Mouse (Mus musculus) bone marrow, adult 2 months (tissue): ENCODE results near the gene Gpr31b. TPM values are rescaled to one million over a fixed set of nuclear protein-coding genes. Genes with fewer than 3 reads are reported as not detected.
"Not testable (repeated sequence)": the region's sequence is repeated elsewhere in the genome, so short reads cannot be mapped to it uniquely, and the experiment has no call there.

ENCODE experiments used
- H3K27ac ChIP-seq: fragments of 200-500 bp; 2 replicates; pipeline ENCODE4 v1.5.1; 2012; ENCODE audit warnings: low read depth, mild to moderate bottlenecking, control low read depth, inconsistent platforms, low read length; ENCODE audit not compliant: control insufficient read depth, poor library complexity, insufficient read depth
- H3K4me1 ChIP-seq: fragments of 200-500 bp; 2 replicates; pipeline ENCODE4 v1.6.1; 2011; ENCODE audit warnings: low read length; ENCODE audit not compliant: control insufficient read depth, insufficient read depth
- H3K4me3 ChIP-seq: fragments of 200-500 bp; replicated peaks from 2 replicates; pipeline ENCODE3; 2011; ENCODE audit warnings: mild to moderate bottlenecking, low read depth, low read length, control low read depth; ENCODE audit not compliant: control insufficient read depth
- CTCF ChIP-seq: fragments of 200-500 bp; IDR thresholded peaks from 2 replicates; pipeline ENCODE4 v1.5.1; 2011; ENCODE audit warnings: low read length, control low read depth; ENCODE audit not compliant: control insufficient read depth, insufficient read depth
- WGBS: fragments of 180-500 bp; shearing (Covaris S2); methylation state at CpG from one replicate; pipeline ENCODE4 v1.1.7; 2018; 5-methylcytosine and 5-hydroxymethylcytosine counted together
- polyA plus RNA-seq: library from polyadenylated mRNA; stranded (reverse); fragments of >200 nt; gene quantifications from 2 replicates; pipeline ENCODE4 v1.2.4, GENCODE M21; 2011; ENCODE audit warnings: low replicate concordance; ENCODE audit not compliant: missing spikeins, insufficient read depth, insufficient read length

Gpr31b gene
- polyA plus RNA-seq, result not detected in 2 replicates

- not testable (repeated sequence) for H3K27ac ChIP-seq, H3K4me1 ChIP-seq, H3K4me3 ChIP-seq
- WGBS, result 32% methylated on average over 2 of the region's 8 CpGs
Observed at GRCm38 (mm10) chr17:13052124-13052813, at the start of gene Gpr31b. Gene Gpr31b (minus strand): TSS chr17:13052296.

DNA sequence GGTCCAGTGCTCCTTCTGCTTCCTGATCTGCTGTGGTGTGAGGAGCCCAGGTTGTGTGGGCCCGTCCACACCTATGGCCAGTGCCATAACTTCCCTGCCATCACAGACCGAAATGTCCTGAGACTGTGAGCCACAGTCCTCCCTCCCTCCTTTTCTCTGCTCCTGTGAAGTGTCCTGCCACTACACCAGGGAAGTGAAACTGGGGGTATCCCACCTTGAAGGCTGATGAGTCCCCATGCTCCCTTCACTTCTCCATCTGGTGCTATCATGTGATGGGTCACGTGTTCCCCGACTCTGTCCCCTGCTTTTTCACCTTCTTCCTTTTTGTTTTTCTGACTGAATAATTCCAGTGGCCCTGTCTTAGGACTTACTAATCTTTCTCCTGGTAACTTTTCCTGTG, 40.9 kb upstream of the Gpr31b start:
- WGBS, result 63% methylated on average over 2 of the region's 4 CpGs
- not testable (repeated sequence) for H3K27ac ChIP-seq, H3K4me3 ChIP-seq, H3K4me1 ChIP-seq

- not testable (repeated sequence) for H3K4me1 ChIP-seq, H3K4me3 ChIP-seq, H3K27ac ChIP-seq
- WGBS, result 58% methylated on average over 8 of the region's 8 CpGs
Observed at GRCm38 (mm10) chr17:13092100-13092764, 40.1 kb upstream of the Gpr31b start.

DNA sequence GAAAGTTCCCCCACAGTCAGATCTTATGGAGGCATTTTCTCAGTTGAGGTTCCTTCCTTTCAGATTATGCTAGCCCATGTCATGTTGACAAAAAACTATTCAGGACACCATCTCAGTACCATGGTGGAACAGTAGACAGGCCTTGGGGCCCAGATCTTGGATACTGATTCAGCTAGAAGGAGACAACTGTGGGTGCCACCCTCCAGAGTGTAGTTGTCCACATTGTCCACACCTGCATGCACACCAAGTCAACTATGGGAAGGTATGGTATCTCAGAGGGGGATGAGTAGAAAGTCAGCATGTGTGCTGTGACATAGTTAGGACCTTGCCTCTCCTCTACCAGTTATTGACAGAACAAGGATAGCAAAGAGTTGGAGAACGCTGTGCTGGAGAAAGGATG, 39.4 kb upstream of the Gpr31b start:
- not testable (repeated sequence) for H3K4me1 ChIP-seq, H3K27ac ChIP-seq, H3K4me3 ChIP-seq
- WGBS, result 80% methylated on average over 1 of the region's 1 CpGs

DNA sequence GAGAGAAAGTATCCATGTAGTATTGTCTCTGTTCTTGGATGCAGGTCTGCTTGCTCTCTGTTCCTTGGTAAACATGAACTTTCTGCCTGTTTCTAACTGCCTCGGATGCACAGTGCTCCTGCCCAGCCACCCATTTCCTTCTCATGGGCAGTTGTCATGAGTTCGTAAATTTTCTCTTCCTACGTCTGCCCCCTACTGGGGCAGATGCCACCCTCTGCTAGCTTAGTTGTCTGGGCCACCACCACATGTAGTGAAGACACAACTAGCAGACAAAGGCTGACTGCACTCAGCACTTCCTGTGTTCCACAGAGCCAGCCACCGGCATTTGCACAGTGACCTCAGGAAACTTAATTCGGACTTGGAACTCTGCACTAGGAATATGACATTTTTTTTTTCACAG, 17.1 kb upstream of the Gpr31b start:
- not testable (repeated sequence) for H3K27ac ChIP-seq, H3K4me3 ChIP-seq, H3K4me1 ChIP-seq
- WGBS, result 5% methylated on average over 5 of the region's 5 CpGs

DNA sequence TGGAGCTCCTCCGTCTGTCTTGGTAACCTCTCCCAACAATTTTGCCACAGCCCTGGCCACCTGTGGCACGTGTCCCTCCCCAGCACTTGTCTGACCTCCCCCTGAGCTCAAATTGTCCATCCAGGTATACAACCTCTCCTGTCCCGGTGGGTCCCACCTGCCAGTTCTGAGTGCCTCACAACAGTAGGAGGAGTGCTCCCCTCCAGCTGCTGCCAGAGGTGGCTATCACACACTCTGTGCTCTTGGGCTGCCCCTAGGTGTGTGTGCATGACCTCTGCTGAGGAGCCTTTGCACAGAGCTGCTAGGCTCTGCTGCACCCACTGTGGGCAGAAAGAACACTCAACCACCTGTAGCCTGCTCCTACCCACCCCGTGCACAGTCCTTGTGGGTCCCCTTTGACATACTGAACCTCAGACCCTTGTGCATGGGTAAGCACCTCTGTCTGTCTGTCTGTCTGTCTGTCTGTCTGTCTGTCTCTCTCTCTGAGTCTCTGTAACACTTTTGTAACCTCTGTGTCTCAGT, 15.8 kb upstream of the Gpr31b start:
- H3K4me1 ChIP-seq, H3K4me3 ChIP-seq, H3K27ac ChIP-seq: not testable (repeated sequence)
- WGBS, result 60% methylated on average over 2 of the region's 4 CpGs

DNA sequence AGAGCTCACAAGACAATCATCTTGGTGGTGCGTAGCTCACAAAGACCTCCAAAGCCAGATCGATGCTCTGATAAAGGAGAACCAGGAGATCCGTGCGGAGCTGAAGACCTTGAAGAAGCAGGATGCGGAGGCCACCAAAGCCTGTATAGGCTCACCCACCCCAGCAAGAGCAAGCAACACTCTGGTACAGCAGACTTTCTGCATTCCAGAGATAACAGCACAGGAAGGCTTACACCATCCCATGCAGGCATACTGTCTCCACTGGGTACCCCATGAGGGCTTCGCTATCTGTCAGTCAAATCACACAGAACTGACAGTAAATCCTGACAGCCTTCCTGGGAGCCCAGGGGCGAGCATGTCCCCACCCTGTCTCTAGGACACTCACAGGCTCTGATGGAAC, 10.8 kb upstream of the Gpr31b start:
- not testable (repeated sequence) for H3K27ac ChIP-seq, H3K4me3 ChIP-seq, H3K4me1 ChIP-seq
- WGBS, result 72% methylated on average over 7 of the region's 7 CpGs

DNA sequence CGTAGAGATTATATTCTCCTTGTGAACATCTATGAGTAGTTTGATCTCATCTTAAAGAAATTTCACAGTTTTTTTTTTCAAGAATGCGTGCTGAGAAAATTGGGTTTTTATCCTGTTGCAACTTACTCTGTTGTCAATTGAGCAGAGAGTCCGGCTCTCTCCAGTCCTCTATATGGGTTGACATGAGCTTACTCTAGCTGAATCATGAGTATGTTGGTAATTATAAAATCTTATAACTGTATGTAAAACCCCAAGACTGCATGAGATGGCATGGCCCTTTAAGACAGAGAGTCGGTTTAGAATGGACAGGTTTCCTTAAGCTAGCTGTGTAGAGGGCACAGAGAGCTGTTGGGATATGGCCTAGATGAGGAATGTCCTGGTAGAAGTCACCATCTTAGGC, 8.7 kb upstream of the Gpr31b start, which contains the start of gene Tcp10b:
TSS of gene Tcp10b (plus strand) at position 301 of the 400 bp plus-strand sequence.
- not testable (repeated sequence) for H3K4me3 ChIP-seq, H3K27ac ChIP-seq, H3K4me1 ChIP-seq
- WGBS, result 90% methylated on average over 4 of the region's 4 CpGs

- H3K4me1 ChIP-seq, H3K27ac ChIP-seq, H3K4me3 ChIP-seq: not testable (repeated sequence)
- TF ChIP-seq CTCF, result peak; percentile 30
- WGBS, result 25% methylated on average over 4 of the region's 4 CpGs
Observed at GRCm38 (mm10) chr17:13043846-13044673, 8.0 kb downstream of the Gpr31b start.

- H3K4me1 ChIP-seq, H3K4me3 ChIP-seq, H3K27ac ChIP-seq: not testable (repeated sequence)
- 84% methylated on average over 4 of the region's 12 CpGs for WGBS
Observed at GRCm38 (mm10) chr17:13036627-13037192, 15.4 kb downstream of the Gpr31b start.
